Mouse (Mus musculus): ENCODE measurements around the gene Ldlrap1. TPM values are rescaled to one million over a fixed set of nuclear protein-coding genes. Genes with fewer than 3 reads are reported as not detected.

The Ldlrap1 gene
- polyA plus RNA-seq, 1 experiment from 2014 or later: 15.8 TPM

GRCm38 (mm10) chr4:134721076-134721475, 46.7 kb downstream of the Ldlrap1 start:
- Histone ChIP-seq H3K9me3 (no peaks in the 10 kb centered on the region), H3K4me3 (no peak overlapping the region), H3K36me3 (replicated peaks) (no peaks in the 10 kb centered on the region), H3K27ac (replicated peaks) (no peak overlapping the region), H3K4me1 (peaks cover 29% of the 10 kb centered on the region), H3K27me3 (replicated peaks; ENCODE audit: low read depth, poor library complexity, severe bottlenecking) (no peaks in the 10 kb centered on the region)
- no peak for DNase-seq (ENCODE audit: low spot score)
- WGBS: 76% methylated on average over 6 of the region's 6 CpGs

GRCm38 (mm10) chr4:134720371-134720770, 47.5 kb downstream of the Ldlrap1 start:
- Histone ChIP-seq H3K4me3 (no peak overlapping the region), H3K27me3 (replicated peaks; ENCODE audit: low read depth, poor library complexity, severe bottlenecking) (no peaks in the 10 kb centered on the region), H3K9me3 (no peaks in the 10 kb centered on the region), H3K36me3 (replicated peaks) (no peaks in the 10 kb centered on the region), H3K27ac (replicated peaks) (0 out of 2 replicates have a peak overlapping the region, but pooled peaks have one; percentile 20), H3K4me1 (peaks cover 23% of the 10 kb centered on the region)
- WGBS: 75% methylated on average over 3 of the region's 3 CpGs
- DNase-seq (ENCODE audit: low spot score): no peak

GRCm38 (mm10) chr4:134719489-134719888, 48.3 kb downstream of the Ldlrap1 start:
- Histone ChIP-seq H3K4me1 (peaks cover 16% of the 10 kb centered on the region; the same call in 1 of the 2 replicates), H3K27ac (replicated peaks) (no peak overlapping the region), H3K9me3 (no peaks in the 10 kb centered on the region), H3K27me3 (replicated peaks; ENCODE audit: low read depth, poor library complexity, severe bottlenecking) (no peaks in the 10 kb centered on the region), H3K4me3 (no peak overlapping the region), H3K36me3 (replicated peaks) (no peaks in the 10 kb centered on the region)
- no peak for DNase-seq (ENCODE audit: low spot score)
- 81% methylated on average over 8 of the region's 8 CpGs for WGBS

- Histone ChIP-seq H3K27me3 (replicated peaks; ENCODE audit: low read depth, poor library complexity, severe bottlenecking) (no peaks in the 10 kb centered on the region), H3K9me3 (no peaks in the 10 kb centered on the region), H3K4me3 (peak overlapping the region; percentile 35; the same call in 1 of the 2 replicates), H3K36me3 (replicated peaks) (no peaks in the 10 kb centered on the region), H3K27ac (replicated peaks) (peak overlapping the region; percentile 70), H3K4me1 (peaks cover 20% of the 10 kb centered on the region)
- peak; percentile 84 for DNase-seq (ENCODE audit: low spot score)
- 7% methylated on average over 8 of the region's 8 CpGs for WGBS
These were observed 53.9 kb downstream of the Ldlrap1 start for GRCm38 (mm10) chr4:134713937-134714336.

DNA sequence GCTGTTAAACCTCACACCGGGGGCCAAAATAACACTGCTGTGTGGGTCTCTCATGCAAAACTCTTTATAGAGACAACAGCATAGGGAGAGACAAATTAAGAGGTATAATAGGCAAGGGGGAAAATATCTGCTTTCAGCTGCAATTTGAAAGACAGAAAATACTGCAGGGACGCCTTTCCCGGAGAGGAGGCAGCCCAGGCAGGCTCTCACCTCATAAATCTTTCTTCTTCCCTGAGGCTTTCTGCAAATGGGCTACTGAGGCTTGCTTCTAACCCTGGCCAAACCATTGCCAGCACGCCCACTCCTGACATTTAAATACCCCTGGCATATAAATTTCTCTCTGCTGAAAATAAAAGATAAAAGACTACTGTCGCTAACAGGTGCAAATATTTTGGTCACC, 62.5 kb downstream of the Ldlrap1 start:
- Histone ChIP-seq H3K36me3 (replicated peaks) (no peaks in the 10 kb centered on the region), H3K4me3 (peak overlapping the region; percentile 68), H3K27me3 (replicated peaks; ENCODE audit: low read depth, poor library complexity, severe bottlenecking) (peaks cover 66% of the 10 kb centered on the region), H3K4me1 (peaks cover 57% of the 10 kb centered on the region), H3K27ac (replicated peaks) (no peak overlapping the region), H3K9me3 (no peaks in the 10 kb centered on the region)
- no peak for DNase-seq (ENCODE audit: low spot score)
- 66% methylated on average over 5 of the region's 5 CpGs for WGBS

- Histone ChIP-seq H3K4me1 (peaks cover 50% of the 10 kb centered on the region), H3K4me3 (peak overlapping the region; percentile 68), H3K27ac (replicated peaks) (peak overlapping the region; percentile 76), H3K36me3 (replicated peaks) (no peaks in the 10 kb centered on the region), H3K9me3 (no peaks in the 10 kb centered on the region), H3K27me3 (replicated peaks; ENCODE audit: low read depth, poor library complexity, severe bottlenecking) (peaks cover 66% of the 10 kb centered on the region)
- DNase-seq (ENCODE audit: low spot score): no peak
- 1% methylated on average over 21 of the region's 21 CpGs for whole genome bisulfite sequencing
These were observed 63.2 kb downstream of the Ldlrap1 start for GRCm38 (mm10) chr4:134704590-134704989.

GRCm38 (mm10) chr4:134703835-134704546, 63.8 kb downstream of the Ldlrap1 start, which contains the start of gene Man1c1:
Gene Man1c1, minus strand, starts transcription at chr4:134704290.
- WGBS: under 1% methylated on average over 81 of the region's 81 CpGs
- peak within 1 kb of the TSS; percentile 76 for H3K27ac ChIP-seq (replicated peaks)
- H3K4me1 ChIP-seq: peaks cover 45% of the 10 kb centered on the region
- peak within 1 kb of the TSS; percentile 68 for H3K4me3 ChIP-seq
- no peaks in the 10 kb centered on the region for H3K9me3 ChIP-seq
- DNase-seq (ENCODE audit: low spot score): peak; percentile 100
- H3K27me3 ChIP-seq (replicated peaks; ENCODE audit: low read depth, poor library complexity, severe bottlenecking): peaks cover 66% of the 10 kb centered on the region
- H3K36me3 ChIP-seq (replicated peaks): no peaks in the 10 kb centered on the region

DNA sequence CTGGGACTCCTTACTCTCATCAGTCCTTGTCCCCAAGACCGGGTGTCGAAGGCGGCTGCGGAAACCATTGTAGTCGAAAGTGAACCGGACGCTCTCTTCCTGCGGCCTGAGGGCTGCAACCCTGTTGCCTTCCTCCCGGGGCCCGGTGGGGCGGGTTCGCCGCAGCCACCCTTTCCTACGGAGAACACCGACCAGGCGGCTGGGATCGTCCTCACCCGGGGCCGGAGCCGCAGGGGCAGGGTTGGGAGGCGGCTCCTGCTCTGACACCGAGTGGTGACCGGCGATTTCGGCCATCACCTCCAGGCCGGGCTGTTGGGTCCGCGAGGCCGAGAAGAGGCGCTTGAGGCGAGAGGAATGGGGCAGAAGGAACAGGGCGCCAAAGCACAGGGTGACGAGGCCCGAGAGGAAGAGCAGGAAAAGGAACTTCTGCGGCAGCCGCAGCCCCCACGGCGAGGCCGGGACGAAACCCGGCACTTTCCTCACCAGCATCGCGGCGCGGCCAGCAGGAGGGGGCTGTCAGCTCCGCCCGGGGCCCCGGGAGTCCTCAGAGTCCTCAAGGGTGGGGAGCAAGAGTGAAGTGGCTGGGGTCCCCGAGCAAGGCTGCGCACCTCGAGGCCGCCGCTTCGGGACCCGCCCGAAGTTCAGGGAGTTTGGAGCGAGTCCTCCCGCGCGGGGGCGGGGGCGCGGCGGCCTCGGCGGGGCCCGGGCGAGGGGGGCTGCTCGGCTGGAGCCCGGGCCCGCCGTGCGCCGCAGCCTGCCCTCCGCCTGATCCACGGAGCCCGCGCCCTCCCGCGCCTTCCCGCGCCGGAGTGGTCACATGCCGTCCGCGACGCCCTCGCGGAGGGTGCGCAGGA, 64.6 kb downstream of the Ldlrap1 start:
- under 1% methylated on average over 90 of the region's 90 CpGs for WGBS
- Histone ChIP-seq H3K27me3 (replicated peaks; ENCODE audit: low read depth, poor library complexity, severe bottlenecking) (peaks cover 66% of the 10 kb centered on the region), H3K4me1 (peaks cover 45% of the 10 kb centered on the region), H3K4me3 (peak overlapping the region; percentile 68), H3K36me3 (replicated peaks) (no peaks in the 10 kb centered on the region), H3K27ac (replicated peaks) (peak overlapping the region; percentile 76), H3K9me3 (no peaks in the 10 kb centered on the region)
- peak; percentile 50 for DNase-seq (ENCODE audit: low spot score)

DNA sequence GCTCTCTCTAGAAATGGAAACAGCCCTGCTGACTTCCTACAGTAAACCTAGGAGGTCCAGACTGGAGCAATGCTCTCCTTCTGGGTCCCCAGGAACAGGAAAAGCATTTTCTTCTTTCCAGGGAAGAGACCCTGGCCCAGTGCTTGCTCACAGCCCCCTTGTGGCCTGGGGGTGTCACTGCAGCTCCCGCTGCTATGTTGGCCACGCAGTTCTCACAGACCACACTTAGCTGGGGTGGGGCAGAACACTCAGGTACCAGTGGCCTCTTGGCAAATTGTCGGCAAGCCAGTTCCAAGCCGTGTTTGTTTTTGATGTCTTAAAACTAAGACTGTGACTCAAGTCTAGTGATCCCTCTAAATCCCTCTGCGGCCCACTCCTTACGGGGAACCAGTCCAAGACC, 65.9 kb downstream of the Ldlrap1 start:
- H3K27ac ChIP-seq (replicated peaks): no peak overlapping the region; the same call in 1 of the 2 replicates
- 0 out of 2 replicates have a peak, but pooled peaks cover 3% of the 10 kb centered on the region for H3K36me3 ChIP-seq (replicated peaks)
- H3K27me3 ChIP-seq (replicated peaks; ENCODE audit: low read depth, poor library complexity, severe bottlenecking): peaks cover 53% of the 10 kb centered on the region
- 34% methylated on average over 6 of the region's 6 CpGs for WGBS
- no peaks in the 10 kb centered on the region for H3K9me3 ChIP-seq
- DNase-seq (ENCODE audit: low spot score): peak; percentile 81
- H3K4me1 ChIP-seq: peaks cover 45% of the 10 kb centered on the region
- peak overlapping the region; percentile 68 for H3K4me3 ChIP-seq

DNA sequence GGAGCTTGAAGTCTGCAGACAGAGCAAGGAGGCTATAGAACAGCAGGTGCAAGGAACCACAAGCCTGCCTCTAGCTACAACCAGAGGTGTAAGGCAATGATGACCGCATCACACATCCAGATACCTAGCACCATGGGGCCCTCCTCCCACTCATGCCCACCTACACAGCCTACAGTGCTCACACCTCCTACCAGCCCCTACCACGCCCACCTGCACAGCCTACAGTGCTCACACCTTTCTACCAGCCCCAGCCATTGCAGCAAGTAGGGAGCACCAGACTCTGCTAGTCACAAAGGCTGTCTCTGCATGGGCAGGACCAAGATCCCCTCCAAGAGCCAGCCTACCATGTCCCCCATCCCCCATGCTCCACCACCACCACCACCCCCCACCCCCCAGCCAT, 66.9 kb downstream of the Ldlrap1 start:
- peaks cover 45% of the 10 kb centered on the region for H3K4me1 ChIP-seq
- DNase-seq (ENCODE audit: low spot score): no peak
- H3K27ac ChIP-seq (replicated peaks): no peak overlapping the region
- peak overlapping the region; percentile 68; the same call in 1 of the 2 replicates for H3K4me3 ChIP-seq
- H3K36me3 ChIP-seq (replicated peaks): 0 out of 2 replicates have a peak, but pooled peaks cover 3% of the 10 kb centered on the region
- H3K9me3 ChIP-seq: no peaks in the 10 kb centered on the region
- H3K27me3 ChIP-seq (replicated peaks; ENCODE audit: low read depth, poor library complexity, severe bottlenecking): peaks cover 49% of the 10 kb centered on the region
- WGBS: 85% methylated on average over 2 of the region's 2 CpGs

- H3K4me1 ChIP-seq: no peaks in the 10 kb centered on the region
- no peak for DNase-seq (ENCODE audit: low spot score)
- no peak overlapping the region for H3K27ac ChIP-seq (replicated peaks)
- H3K36me3 ChIP-seq (replicated peaks): peaks cover 6% of the 10 kb centered on the region; the same call in 1 of the 2 replicates
- no peak overlapping the region for H3K4me3 ChIP-seq
- 77% methylated on average over 9 of the region's 9 CpGs for WGBS
- H3K9me3 ChIP-seq: peaks cover 4% of the 10 kb centered on the region
- H3K27me3 ChIP-seq (replicated peaks; ENCODE audit: low read depth, poor library complexity, severe bottlenecking): no peaks in the 10 kb centered on the region
These were observed 74.5 kb downstream of the Ldlrap1 start for GRCm38 (mm10) chr4:134693202-134693940.

DNA sequence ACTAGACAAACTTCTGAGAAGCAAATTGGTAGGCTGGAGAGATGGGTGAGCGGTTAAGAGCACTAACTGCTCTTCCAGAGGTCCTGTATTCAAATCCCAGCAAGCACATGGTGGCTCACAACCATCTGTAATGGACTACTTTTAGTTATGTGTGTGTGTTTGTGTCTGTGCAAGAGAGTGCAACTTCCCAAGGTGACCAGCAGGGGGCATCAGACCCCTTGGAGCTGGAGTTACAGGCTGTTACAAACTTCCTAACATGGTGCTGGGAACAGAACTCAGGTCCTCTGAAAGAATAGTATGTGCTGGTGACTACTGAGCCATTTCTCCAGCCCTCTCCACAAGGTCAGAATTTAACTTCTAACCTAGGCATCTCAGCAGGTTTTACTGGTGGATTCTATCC, 75.4 kb downstream of the Ldlrap1 start:
- WGBS: 94% methylated on average over 1 of the region's 1 CpGs
- Histone ChIP-seq H3K9me3 (peaks cover 4% of the 10 kb centered on the region), H3K4me1 (no peaks in the 10 kb centered on the region), H3K27me3 (replicated peaks; ENCODE audit: low read depth, poor library complexity, severe bottlenecking) (no peaks in the 10 kb centered on the region), H3K4me3 (no peak overlapping the region), H3K36me3 (replicated peaks) (peaks cover 3% of the 10 kb centered on the region; the same call in 1 of the 2 replicates), H3K27ac (replicated peaks) (no peak overlapping the region)
- DNase-seq (ENCODE audit: low spot score): no peak
